In the genomic region with DNA sequence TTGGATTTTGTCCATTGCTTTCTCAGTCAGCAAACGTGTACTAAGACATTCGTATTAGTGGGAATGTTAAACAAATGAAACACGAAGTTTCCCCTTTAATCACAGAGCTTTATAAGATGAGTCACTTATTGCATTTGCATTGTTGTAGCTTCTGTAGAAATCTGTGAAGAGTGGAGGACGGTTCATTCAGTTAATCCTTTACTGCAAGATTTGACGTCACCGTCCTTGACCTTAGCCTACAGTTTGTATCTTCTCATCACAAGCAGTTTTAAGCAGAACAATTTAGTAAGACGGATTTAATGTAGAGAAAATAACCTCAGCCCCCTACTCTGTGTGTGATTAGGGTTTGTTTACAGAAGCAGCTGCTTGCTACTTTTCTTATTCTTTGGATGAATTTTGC, we compare ENCODE assay signal across 22 mouse cellular contexts.
"Had no signal": no experiment of that assay in that cellular context is flagged by ENCODE, and none has a peak within 500 bp of the region (broad histone marks: within the 10 kb centered on the region; RNA-seq: fewer than 3 reads in every experiment).

No protein-coding gene starts in this region.

- ATAC-seq: liver, embryonic 12.5 days; midbrain, embryonic 13.5 days; midbrain, embryonic 16.5 days had no signal

- H3K4me2 ChIP-seq: limb, embryonic 13.5 days; liver, embryonic 12.5 days; liver, embryonic 15.5 days; lung, embryonic 15.5 days; midbrain, embryonic 13.5 days; neural tube, embryonic 13.5 days had no signal

- H3K4me3 ChIP-seq: limb, embryonic 10.5 days; limb, embryonic 13.5 days; liver, embryonic 12.5 days; liver, embryonic 15.5 days; lung, embryonic 15.5 days; megakaryocyte, embryonic 14.5 days; midbrain, embryonic 10.5 days; midbrain, embryonic 13.5 days; myocyte; neural tube, embryonic 13.5 days had no signal

- H3K27me3 ChIP-seq: limb, embryonic 13.5 days; liver, embryonic 12.5 days; liver, embryonic 15.5 days; lung, embryonic 15.5 days; megakaryocyte, embryonic 14.5 days; midbrain, embryonic 13.5 days; neural tube, embryonic 13.5 days had no signal

- H3K4me1 ChIP-seq: liver, embryonic 12.5 days; liver, embryonic 15.5 days; lung, embryonic 15.5 days; megakaryocyte, embryonic 14.5 days had no signal

- H3K27ac ChIP-seq: limb, embryonic 10.5 days; limb, embryonic 13.5 days; liver, embryonic 12.5 days; liver, embryonic 15.5 days; lung, embryonic 15.5 days; midbrain, embryonic 13.5 days; neural tube, embryonic 13.5 days had no signal

- H3K36me3 ChIP-seq: limb, embryonic 10.5 days; limb, embryonic 13.5 days; liver, embryonic 12.5 days; liver, embryonic 15.5 days; lung, embryonic 15.5 days; midbrain, embryonic 10.5 days; midbrain, embryonic 13.5 days; neural tube, embryonic 13.5 days had no signal

- DNase-seq: kidney, postnatal 14 days; kidney, postnatal 4 days; liver; lung, adult 18-20 months; lung, postnatal 10 days; lung, postnatal 36 days; retina, postnatal 1 day; right cerebral cortex, postnatal 25 days; spleen, adult 18-20 months; thymus, adult 18-20 months; thymus, postnatal 36 days had no signal

- H3K9me3 ChIP-seq: limb, embryonic 10.5 days; limb, embryonic 13.5 days; liver, embryonic 12.5 days; liver, embryonic 15.5 days; lung, embryonic 15.5 days; megakaryocyte, embryonic 14.5 days; midbrain, embryonic 10.5 days; midbrain, embryonic 13.5 days; neural tube, embryonic 13.5 days had no signal

- H3K9ac ChIP-seq: limb, embryonic 13.5 days; liver, embryonic 12.5 days; liver, embryonic 15.5 days; lung, embryonic 15.5 days; midbrain, embryonic 13.5 days; neural tube, embryonic 13.5 days had no signal
